Comparison of ENCODE assay signal across 12 mouse cellular contexts in the genomic region with DNA sequence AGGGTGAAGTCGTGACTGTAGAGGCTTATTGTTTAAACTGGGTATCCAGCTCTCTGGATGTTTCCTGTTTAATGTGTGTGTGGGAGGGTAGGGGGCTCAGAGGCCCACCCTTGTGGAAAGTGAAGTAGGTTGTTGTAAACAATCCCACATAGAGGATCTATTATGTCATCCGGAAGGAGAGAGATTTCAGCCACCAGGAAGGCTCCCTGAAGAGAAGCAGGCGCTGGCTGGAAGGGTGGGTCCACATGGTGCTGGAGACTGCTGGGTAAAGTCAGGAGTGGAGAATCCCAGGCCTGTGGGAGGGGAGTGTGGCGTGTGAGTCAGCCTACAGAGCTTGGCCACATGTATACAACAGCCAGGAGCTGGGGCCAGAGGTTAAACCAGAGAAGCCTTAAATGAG. TPM values are rescaled to one million over a fixed set of nuclear protein-coding genes. Genes with fewer than 3 reads are reported as not detected.
DNase-seq lines count a peak whose midpoint lies in the region; ATAC-seq and TF ChIP-seq lines count a peak whose summit lies in the region.
"Had no signal": no experiment of that assay in that cellular context is flagged by ENCODE, and none has a peak within 500 bp of the region (broad histone marks: within the 10 kb centered on the region; RNA-seq: fewer than 3 reads in every experiment).

No protein-coding gene starts in this region.

- TF ChIP-seq CTCF in gastrocnemius, adult 2 months (IDR thresholded peaks at IDR 0.05): no peak
- no peak for TF ChIP-seq CTCF in E14TG2a.4 (conservative IDR thresholded peaks at IDR 0.05; ENCODE audit: low read length)

- peaks cover 46% of the 10 kb centered on the region for H3K4me1 ChIP-seq in E14TG2a.4 (replicated peaks; ENCODE audit: low read depth, low read length)
- peaks cover 35% of the 10 kb centered on the region for H3K4me1 ChIP-seq in heart, embryonic 13.5 days
- peaks cover 29% of the 10 kb centered on the region for H3K4me1 ChIP-seq in lung, embryonic 16.5 days (replicated peaks; ENCODE audit: control insufficient read depth, insufficient read depth, low read length)

- H3K27ac ChIP-seq in gastrocnemius, adult 2 months: no peak overlapping the region
- H3K27ac ChIP-seq in heart, embryonic 13.5 days (replicated peaks): peak overlapping the region; percentile 72
- H3K27ac ChIP-seq in lung, embryonic 16.5 days (ENCODE audit: low read length): peak overlapping the region; percentile 78

- no peaks in the 10 kb centered on the region for H3K27me3 ChIP-seq in E14TG2a.4 (ENCODE audit: insufficient read depth, low read length)
- no peaks in the 10 kb centered on the region for H3K27me3 ChIP-seq in heart, embryonic 13.5 days (replicated peaks)
- H3K27me3 ChIP-seq in lung, embryonic 16.5 days (ENCODE audit: control insufficient read depth, insufficient read depth, low read depth, low read length): no peaks in the 10 kb centered on the region
- H3K27me3 ChIP-seq: neural tube, embryonic 13.5 days had no signal

- H3K4me3 ChIP-seq in gastrocnemius, adult 2 months: no peak overlapping the region
- peak overlapping the region; percentile 37 for H3K4me3 ChIP-seq in E14TG2a.4 (replicated peaks; ENCODE audit: low read length)
- H3K4me3 ChIP-seq in heart, embryonic 13.5 days: no peak overlapping the region
- H3K4me3 ChIP-seq in lung, embryonic 16.5 days (ENCODE audit: low read length): no peak overlapping the region
- H3K4me3 ChIP-seq: megakaryocyte, embryonic 14.5 days; neural tube, embryonic 13.5 days had no signal

- H3K9me3 ChIP-seq in E14TG2a.4 (ENCODE audit: low read length): no peaks in the 10 kb centered on the region
- no peaks in the 10 kb centered on the region for H3K9me3 ChIP-seq in heart, embryonic 13.5 days
- H3K9me3 ChIP-seq in lung, embryonic 16.5 days (ENCODE audit: control insufficient read depth, low read length): no peaks in the 10 kb centered on the region
- H3K9me3 ChIP-seq: neural tube, embryonic 13.5 days had no signal

- ATAC-seq in heart, embryonic 13.5 days (ENCODE audit: extremely low read depth, insufficient number of reproducible peaks, low FRiP score, low TSS enrichment): no peak
- ATAC-seq in lung, embryonic 16.5 days (ENCODE audit: low read depth): peak; percentile 77

- DNase-seq in gastrocnemius, adult 2 months: peak; percentile 46
- no peak for DNase-seq in gastrocnemius, postnatal 4 days (ENCODE audit: low spot score in 2 of 2)
- DNase-seq in neural tube, embryonic 10.5 days (ENCODE audit: extremely low spot score, low spot score): no peak
- DNase-seq in adipocyte (ENCODE audit: low spot score): no peak
- DNase-seq in adrenal gland, postnatal 36 days: no peak
- DNase-seq: B cell, adult 2 months; left cerebral cortex, postnatal 4 days had no signal

- 33% methylated on average over 4 of the region's 4 CpGs for WGBS in heart, embryonic 13.5 days
- WGBS in lung, embryonic 16.5 days: 15% methylated on average over 4 of the region's 4 CpGs

- H3K9ac ChIP-seq in heart, embryonic 13.5 days: no peak overlapping the region
- H3K9ac ChIP-seq in lung, embryonic 16.5 days (ENCODE audit: low read length): no peak overlapping the region
- H3K9ac ChIP-seq: neural tube, embryonic 13.5 days had no signal

- H3K4me2 ChIP-seq in heart, embryonic 13.5 days: no peak overlapping the region
- H3K4me2 ChIP-seq in lung, embryonic 16.5 days (ENCODE audit: low read depth, low read length): no peak overlapping the region
- H3K4me2 ChIP-seq: neural tube, embryonic 13.5 days had no signal

- intact Hi-C loops in gastrocnemius, adult 2 months (cut with DNase I): no loop called here

- peaks cover 5% of the 10 kb centered on the region for H3K36me3 ChIP-seq in E14TG2a.4 (ENCODE audit: insufficient read depth, low read length)
- H3K36me3 ChIP-seq in heart, embryonic 13.5 days: peaks cover 5% of the 10 kb centered on the region
- peaks cover 3% of the 10 kb centered on the region; the same call in 1 of the 2 replicates for H3K36me3 ChIP-seq in lung, embryonic 16.5 days (ENCODE audit: control insufficient read depth, insufficient read depth, low read length)

RNA-seq across cellular contexts. Expression of gene Alas1, which starts 1.8 kb away (rescaled TPM):
- total RNA-seq in gastrocnemius, adult 2 months (2021): 100 to 1,000 TPM; 209 to 290 TPM
- 100 to 1,000 TPM; 127 to 159 TPM for total RNA-seq in gastrocnemius, postnatal 4 days (2021)
- 131 and 145 TPM in 2 replicates for polyA plus RNA-seq in heart, embryonic 13.5 days (2015; fragmentation: Nextera tagmentation; extraction: Ambion mirVana)
- 139 and 145 TPM in 2 replicates for polyA plus RNA-seq in lung, embryonic 16.5 days (2015; fragmentation: Nextera tagmentation; extraction: Ambion mirVana)
- total RNA-seq in adrenal gland, postnatal 36 days (2021): 1,000 to 10,000 TPM; 1,599 to 3,152 TPM

RNA-seq across cellular contexts. Expression of gene Tlr9, which starts 27.8 kb away (rescaled TPM):
- total RNA-seq in gastrocnemius, adult 2 months (2021): under 1 TPM; 0.17 to 0.23 TPM
- 1 to 10 TPM in 1 of 2 experiments, under 1 TPM in 1; 0.88 to 1.1 TPM for total RNA-seq in gastrocnemius, postnatal 4 days (2021)
- polyA plus RNA-seq in heart, embryonic 13.5 days (2015; fragmentation: Nextera tagmentation; extraction: Ambion mirVana): not detected in 2 replicates
- polyA plus RNA-seq in lung, embryonic 16.5 days (2015; fragmentation: Nextera tagmentation; extraction: Ambion mirVana): 0.11 TPM in 1 of 2 replicates, not detected in the other
- under 1 TPM; 0.89 TPM for total RNA-seq in adrenal gland, postnatal 36 days (2021)
- polyA plus RNA-seq: neural tube, embryonic 13.5 days had no signal

RNA-seq across cellular contexts. Expression of gene Poc1a, which starts 30.6 kb away (rescaled TPM):
- total RNA-seq in gastrocnemius, adult 2 months (2021): 1 to 10 TPM; 1.4 to 2.1 TPM
- 1 to 10 TPM; 5.4 to 5.8 TPM for total RNA-seq in gastrocnemius, postnatal 4 days (2021)
- 26.4 and 29.9 TPM in 2 replicates for polyA plus RNA-seq in heart, embryonic 13.5 days (2015; fragmentation: Nextera tagmentation; extraction: Ambion mirVana)
- 32.3 and 32.4 TPM in 2 replicates for polyA plus RNA-seq in lung, embryonic 16.5 days (2015; fragmentation: Nextera tagmentation; extraction: Ambion mirVana)
- total RNA-seq in adrenal gland, postnatal 36 days (2021): 1 to 10 TPM; 3.6 to 5.6 TPM

RNA-seq across cellular contexts. Expression of gene Twf2, which starts 47.3 kb away (rescaled TPM):
- 100 to 1,000 TPM; 127 to 210 TPM for total RNA-seq in gastrocnemius, adult 2 months (2021)
- total RNA-seq in gastrocnemius, postnatal 4 days (2021): 100 to 1,000 TPM in 1 of 2 experiments, 10 to 100 TPM in 1; 92.7 to 105 TPM
- 43.3 and 46.9 TPM in 2 replicates for polyA plus RNA-seq in heart, embryonic 13.5 days (2015; fragmentation: Nextera tagmentation; extraction: Ambion mirVana)
- 69.8 and 69.9 TPM in 2 replicates for polyA plus RNA-seq in lung, embryonic 16.5 days (2015; fragmentation: Nextera tagmentation; extraction: Ambion mirVana)
- total RNA-seq in adrenal gland, postnatal 36 days (2021): 100 to 1,000 TPM in 1 of 2 experiments, 10 to 100 TPM in 1; 64.8 to 117 TPM

RNA-seq across cellular contexts. Expression of gene Ppm1m, which starts 50.7 kb away (rescaled TPM):
- total RNA-seq in gastrocnemius, adult 2 months (2021): 1 to 10 TPM; 2.1 to 5.2 TPM
- total RNA-seq in gastrocnemius, postnatal 4 days (2021): 10 to 100 TPM; 16.7 to 20.8 TPM
- polyA plus RNA-seq in heart, embryonic 13.5 days (2015; fragmentation: Nextera tagmentation; extraction: Ambion mirVana): 26.7 and 29.0 TPM in 2 replicates
- polyA plus RNA-seq in lung, embryonic 16.5 days (2015; fragmentation: Nextera tagmentation; extraction: Ambion mirVana): 53.1 and 56.7 TPM in 2 replicates
- 100 to 1,000 TPM in 1 of 2 experiments, 10 to 100 TPM in 1; 90.8 to 117 TPM for total RNA-seq in adrenal gland, postnatal 36 days (2021)

Comparison
In these comparisons a context has a peak if more than half of its experiments do, and no peak if none do; other contexts are left out.
1. RNA of gene Alas1, which starts 1.8 kb away (total RNA-seq): 1,599 to 3,152 TPM in adrenal gland, postnatal 36 days; 209 to 290 TPM in gastrocnemius, adult 2 months and 127 to 159 TPM in gastrocnemius, postnatal 4 days; every median in the first group is over 4 times any median in the second.